Mouse (Mus musculus) layer of hippocampus, adult 9-11 months (tissue): Measurements from ENCODE around the gene Gm21822.
"Not testable (repeated sequence)": the region's sequence is repeated elsewhere in the genome, so short reads cannot be mapped to it uniquely, and the experiment has no call there.

Experiments used
- DNase-seq: peaks from one replicate; pipeline ENCODE4 v3.0.0; 2022

Gene Gm21822

DNA sequence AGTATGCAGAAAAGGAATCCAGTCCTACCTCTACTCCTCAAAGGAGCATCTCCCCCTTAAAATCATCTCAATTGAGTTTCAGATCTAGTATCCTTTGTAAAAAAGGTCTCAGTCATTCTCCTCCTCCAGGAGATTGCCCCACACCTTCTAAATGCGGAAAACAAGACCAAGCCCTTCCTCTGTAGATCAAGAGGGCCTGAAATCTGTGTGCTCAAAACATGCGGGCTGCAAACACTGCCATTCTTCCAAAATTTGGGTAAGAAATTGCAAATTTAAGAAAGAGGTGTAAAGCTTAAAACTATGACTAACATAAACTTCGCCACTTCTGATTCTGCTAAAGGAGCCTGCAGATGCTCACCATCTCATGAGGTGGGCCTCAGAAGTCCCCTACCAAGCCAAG, at the start of gene Gm21822:
Gene Gm21822 (plus strand): TSS at position 301 of the 400 bp plus-strand sequence.
- DNase-seq = not testable (repeated sequence)
